Mouse (Mus musculus): ENCODE measurements at regions not wholly inside any gene's neighbourhood (a gene's known extent, or its start where the extent isn't known, plus 50 kb on each side); places are given as distances from the start of the nearest gene placed in this dataset.

DNA sequence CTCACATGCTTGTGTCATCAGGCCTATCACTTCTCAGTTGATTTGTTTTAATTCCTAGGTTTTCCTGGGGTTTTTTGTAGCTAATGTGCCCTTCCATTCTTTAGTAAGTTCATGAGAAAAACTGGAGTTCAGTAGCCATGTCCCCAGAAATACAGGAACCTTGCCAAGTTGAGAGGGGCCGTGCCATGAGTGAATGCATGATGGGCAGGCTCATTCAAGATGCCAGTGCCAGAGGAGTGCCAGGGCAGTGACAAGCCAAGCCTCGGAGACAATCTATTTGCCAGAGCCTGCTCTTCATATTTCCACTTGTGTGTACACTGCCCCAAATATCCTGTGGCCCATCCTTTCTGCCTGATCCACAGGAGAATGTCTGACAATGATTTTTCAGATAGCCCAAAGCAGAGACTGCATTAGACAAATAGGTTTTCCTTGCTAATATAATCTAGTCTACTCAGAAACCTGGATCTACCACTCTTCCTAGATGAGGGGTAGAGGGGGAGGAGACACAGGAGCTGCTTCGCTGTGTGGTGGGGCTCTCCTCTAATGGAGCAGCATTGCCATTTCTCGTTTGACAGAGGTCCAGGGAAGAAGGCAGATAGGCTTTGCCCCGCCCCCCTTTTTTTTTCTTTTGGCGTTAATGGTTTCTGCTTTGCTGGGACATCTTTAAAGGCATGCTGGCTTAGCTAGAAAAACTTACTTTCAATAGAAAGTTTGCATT is 569.5 kb upstream of the Arid1b start:
- peak; percentile 38 to 42 for DNase-seq (ENCODE audit: low spot score in 2 of 2)

DNA sequence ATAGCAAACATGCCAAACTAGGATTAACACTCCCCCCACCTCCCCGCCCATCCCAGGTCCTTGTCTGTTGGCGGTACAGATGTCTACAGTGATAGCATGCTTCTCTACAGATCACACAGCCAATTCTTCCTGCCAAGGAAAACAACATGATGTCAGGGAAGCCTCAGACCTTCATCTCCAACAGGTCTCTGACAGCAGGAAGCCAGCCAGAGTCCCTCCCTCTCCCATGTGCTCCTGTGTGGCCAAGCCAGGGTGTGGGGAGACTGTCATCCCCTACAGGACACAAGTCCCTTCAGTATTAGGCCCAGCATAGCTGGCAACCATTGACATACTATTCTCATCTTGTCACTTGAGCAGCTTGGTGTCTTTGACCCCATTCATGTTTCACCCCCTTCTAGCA is 568.8 kb upstream of the Arid1b start:
- DNase-seq (ENCODE audit: low spot score in 2 of 2) = no peak

DNA sequence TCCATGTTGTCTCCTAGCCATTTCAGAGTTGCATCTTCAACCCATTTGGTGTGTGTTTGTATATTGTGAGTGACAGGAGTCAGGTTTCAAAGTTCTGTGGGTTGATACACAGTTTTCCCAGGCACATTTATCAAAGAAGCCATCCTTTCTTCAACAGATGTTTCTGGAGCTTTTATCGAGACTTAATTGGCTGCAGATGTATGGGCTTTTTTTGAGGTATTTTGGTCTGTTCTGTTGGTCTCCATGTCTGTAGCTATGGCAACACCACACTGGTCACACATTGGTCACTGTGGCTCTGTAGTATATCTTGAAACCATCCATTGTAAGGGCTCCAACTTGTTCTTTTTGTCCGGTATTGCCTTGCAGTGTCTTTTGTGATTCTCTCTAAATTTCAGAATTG is 565.1 kb upstream of the Arid1b start:
- DNase-seq (ENCODE audit: low spot score in 2 of 2) = no peak

DNA sequence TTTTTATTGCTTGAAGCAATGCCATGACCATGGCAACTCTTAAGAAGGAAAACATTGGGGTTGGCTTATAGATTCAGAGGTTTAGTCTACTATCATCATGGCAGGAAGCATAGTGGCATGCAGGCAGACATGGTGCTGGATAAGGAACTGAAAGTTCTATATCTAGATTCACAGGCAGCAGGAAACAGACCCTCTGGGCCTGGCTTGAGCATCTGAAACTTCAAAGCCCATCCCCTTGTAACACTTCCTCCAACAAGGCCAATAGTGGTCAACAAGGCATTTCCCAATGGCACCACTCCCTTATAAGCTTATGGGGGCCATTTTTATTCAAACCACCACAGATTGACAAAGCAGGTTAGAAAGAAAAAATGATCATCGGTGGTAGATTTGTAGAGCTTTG is 548.5 kb upstream of the Arid1b start:
- no peak for DNase-seq (ENCODE audit: low spot score in 2 of 2)

DNA sequence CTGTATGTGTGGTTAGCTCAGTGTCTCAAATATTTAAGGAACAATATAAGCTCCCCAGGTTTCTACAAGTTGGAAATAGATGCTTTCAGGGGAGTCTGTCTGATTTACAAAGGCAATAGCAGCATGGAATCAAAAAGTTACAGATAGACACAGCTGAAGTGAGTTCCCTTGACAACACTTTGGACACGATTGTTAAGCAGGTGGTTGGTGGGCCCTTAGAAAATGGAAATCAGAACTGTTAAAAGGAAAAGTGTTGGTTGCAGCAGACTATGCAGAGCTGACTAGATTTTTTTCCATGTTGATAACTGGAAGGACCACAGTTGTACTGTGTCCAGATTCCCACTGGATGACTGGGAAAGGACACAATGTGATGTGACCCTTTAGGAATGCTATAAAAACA is 536.6 kb upstream of the Arid1b start:
- DNase-seq (ENCODE audit: low spot score in 2 of 2) = peak in 1 of 2 experiments; percentile 41

DNA sequence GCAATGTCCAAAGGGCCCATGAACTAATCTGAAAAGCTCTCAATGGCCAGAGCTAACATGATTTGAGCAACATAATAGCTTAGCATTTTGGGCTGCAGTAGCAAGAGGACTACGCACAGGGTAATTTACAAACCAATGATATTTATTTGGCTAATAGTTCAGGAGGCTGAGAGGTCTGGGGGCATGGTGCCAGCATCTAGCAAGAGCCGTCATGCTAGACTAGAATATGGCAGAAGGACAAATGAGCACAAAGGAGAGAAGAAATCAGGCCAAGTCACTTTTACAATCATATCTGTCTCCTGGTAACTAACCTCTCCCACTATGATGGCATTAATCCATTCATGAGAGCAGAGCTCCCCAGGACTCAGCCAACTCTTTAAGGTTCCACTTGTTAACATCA is 532.6 kb upstream of the Arid1b start:
- no peak for DNase-seq (ENCODE audit: low spot score in 2 of 2)

DNA sequence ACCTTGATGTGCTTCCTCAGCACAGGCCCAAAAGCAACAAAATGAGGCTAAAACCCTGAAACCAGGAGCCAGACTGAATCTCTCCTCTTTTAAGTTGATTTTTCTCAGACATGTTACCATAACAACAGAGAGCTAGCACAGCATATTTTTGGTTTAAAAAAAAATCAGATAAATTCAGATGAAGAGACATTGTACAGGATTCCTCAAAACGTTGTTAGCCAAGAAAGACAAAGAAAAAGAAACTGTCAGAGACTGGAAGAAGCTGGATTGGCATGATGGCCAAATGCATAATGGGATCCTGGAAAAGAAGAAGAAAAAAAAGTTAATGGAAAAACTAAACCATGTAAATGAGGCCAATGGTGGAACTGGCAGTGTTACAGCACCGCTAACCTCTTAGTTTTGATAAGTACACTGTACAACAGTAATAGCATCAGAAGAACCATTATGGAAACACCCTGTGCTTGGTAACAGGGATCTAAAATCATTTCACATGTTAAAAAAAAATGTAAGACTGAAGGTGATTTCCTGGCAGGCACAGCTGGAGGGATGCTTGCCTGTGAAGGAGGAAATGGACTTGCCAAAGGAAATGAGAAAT is 529.7 kb upstream of the Arid1b start:
- DNase-seq (ENCODE audit: low spot score in 2 of 2) = peak in 1 of 2 experiments; percentile 30

DNA sequence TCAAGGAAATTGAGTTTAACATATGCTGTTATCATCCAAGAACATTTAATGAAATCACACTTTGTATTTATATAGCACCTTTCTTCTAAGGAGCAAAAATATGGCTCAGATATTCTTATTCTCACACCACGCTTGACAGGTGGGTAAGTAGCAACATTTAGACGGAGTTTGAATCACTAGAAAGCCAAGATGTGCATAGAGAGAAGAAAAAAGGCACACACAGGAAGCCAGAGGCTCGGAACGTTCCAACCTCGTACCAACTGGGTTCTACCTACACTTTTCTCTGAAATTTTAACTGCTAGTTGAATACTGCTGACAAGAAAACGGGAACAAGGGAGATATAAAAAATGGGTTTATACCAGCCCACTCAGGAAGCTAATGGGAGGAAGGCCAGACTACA is 528.4 kb upstream of the Arid1b start:
- DNase-seq (ENCODE audit: low spot score in 2 of 2) = no peak

DNA sequence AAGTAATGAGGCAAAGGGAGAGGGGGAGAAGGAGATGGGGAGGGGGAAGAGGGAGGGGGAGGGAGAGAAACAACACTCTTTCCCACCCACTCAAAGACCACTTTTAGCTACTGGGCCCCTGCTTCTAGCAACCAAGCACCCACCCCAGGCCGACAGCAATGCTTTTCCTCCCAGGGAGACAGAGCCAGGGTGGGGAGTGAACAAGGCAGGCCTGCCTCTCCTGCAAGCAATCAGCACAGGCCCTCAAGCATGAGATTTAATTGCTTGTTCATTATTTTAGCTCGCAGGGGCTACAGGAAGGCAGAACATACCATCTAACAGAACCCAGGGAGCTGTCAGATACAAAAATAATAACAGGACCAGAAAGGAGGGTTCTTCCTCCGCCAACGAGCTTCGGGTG is 521.7 kb upstream of the Arid1b start:
- no peak for DNase-seq (ENCODE audit: low spot score in 2 of 2)

DNA sequence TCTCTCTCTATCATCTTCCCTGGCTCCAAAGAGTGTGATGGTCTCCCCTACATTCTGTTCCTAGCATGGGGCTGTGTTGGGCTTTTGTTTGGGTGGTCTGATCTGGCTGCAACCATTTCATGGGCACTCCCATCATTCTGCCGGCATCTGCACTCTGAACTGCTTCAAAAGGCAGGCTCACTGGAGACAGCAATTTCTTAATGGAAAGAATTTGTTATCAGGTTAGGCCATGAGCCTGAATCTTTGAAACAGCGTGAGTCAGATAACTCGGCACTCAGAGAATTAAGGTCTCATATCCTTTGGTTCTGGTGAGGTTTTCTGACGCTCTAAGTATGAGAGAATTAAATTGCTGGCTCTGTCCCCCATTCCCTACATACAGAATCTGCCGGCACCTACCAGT is 519.8 kb upstream of the Arid1b start:
- DNase-seq (ENCODE audit: low spot score in 2 of 2) = no peak

DNA sequence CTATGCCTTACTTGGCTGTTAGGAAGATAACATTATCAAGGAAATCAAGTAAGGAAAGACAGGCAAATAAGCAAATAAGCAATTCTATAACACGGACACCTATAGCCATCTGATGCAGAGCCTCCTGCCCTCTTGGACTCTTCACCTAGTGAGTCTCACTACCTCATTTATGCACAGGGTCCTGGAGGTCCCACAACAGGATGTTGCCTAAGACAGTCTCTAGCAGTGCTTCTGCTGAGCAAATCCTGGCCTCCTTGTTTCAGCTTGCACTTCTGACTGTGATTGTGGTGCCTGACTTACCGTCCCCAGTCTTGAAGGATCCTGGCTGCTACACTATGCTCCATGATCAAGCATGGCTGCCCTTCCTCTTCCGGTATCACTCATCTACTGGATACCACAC is 518.5 kb upstream of the Arid1b start:
- no peak for DNase-seq (ENCODE audit: low spot score in 2 of 2)

DNA sequence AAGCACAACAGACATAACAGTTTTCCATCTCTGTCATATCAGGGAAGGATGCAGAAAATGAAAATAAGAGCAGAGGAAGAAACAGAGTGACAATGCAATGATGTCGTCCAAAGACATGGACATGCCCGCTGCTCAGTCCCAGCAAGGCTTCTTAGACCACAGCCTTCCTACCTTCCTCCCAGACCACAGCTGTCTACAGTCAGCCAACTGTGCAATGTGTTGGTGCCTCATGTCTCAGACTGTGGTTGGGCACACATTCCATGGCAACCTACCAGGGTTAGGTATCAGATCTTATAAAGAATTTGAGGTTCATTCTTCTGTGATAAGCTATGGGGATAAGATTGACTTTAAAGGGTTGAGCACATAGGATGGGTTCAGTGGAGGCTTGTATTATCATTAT is 499.7 kb upstream of the Arid1b start:
- DNase-seq (ENCODE audit: low spot score in 2 of 2) = no peak

DNA sequence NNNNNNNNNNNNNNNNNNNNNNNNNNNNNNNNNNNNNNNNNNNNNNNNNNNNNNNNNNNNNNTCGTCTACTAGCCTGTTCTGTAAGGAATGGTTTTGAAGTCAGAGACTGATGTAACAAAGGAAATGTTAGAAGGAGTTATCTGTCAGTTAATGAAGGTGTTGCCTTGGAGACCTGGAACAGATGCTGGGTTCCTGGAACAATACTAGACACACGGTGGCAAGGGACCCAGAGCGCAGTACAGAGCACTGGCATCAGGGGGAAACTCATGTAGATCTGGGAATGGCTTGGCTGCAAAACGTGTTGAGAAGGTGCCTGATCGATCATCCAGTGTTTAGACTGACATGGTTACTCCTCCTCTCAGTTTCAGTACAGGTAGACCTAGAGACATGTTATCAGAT is 493.6 kb upstream of the Arid1b start:
- no peak for DNase-seq (ENCODE audit: low spot score in 2 of 2)

DNA sequence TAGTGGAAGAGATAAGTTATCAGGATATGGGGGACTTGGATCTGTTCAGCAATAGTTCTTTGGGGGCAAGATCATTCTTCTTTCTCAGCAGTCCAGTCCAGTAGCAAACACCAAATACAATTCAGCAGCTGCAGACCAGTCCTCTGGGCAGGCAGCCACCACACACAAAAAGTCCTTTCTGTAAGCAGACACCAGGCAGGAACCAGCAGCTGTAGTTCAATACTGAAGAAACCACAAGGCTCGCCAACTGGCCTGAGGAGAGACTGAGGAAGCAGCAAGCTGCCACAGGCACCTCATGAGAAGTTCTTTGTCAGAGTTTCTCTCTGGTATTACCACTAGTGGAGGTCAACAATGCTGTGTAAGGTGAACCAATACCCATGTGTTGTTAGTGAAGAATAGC is 493.1 kb upstream of the Arid1b start:
- peak; percentile 56 to 62 for DNase-seq (ENCODE audit: low spot score in 2 of 2)

DNA sequence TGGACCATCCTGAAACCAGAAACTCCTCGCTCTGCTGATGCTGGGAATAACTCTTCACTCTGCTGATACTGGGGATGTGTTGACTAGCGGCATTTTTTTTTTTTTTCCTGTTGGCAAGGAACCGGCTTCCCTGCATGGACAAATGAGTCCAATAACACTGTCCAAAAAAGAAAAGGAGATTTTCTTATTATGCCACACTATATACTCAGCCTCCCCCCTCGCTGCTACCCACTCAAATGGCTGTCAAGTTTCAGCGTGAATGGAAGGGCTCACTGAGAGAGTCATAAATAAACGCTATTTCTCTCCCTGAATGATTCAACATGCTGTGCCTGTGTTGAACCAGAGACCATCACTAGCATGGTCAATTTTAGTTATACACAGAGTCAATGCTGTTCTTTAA is 489.2 kb upstream of the Arid1b start:
- peak; percentile 30 to 36 for DNase-seq (ENCODE audit: low spot score in 2 of 2)

DNA sequence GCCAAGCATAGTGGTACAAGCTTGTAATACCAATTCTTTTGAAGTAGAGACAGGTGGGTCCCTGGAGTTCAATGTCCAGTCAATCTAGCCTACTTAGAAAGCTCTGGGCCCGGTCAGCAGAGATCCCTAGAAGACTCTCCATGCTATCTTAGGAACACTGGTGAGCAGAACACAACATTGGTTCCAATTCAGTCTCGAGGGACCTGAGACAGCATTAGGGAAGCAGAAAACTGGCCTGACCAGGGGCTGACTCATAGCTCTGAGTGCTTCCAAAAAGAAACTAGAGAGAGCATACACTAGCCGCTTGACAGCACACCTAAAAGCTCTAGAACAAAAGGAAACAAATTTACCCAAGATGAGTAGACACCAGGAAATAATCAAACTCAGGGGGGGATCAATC is 484.6 kb upstream of the Arid1b start:
- DNase-seq (ENCODE audit: low spot score in 2 of 2) = peak in 1 of 2 experiments; percentile 5

DNA sequence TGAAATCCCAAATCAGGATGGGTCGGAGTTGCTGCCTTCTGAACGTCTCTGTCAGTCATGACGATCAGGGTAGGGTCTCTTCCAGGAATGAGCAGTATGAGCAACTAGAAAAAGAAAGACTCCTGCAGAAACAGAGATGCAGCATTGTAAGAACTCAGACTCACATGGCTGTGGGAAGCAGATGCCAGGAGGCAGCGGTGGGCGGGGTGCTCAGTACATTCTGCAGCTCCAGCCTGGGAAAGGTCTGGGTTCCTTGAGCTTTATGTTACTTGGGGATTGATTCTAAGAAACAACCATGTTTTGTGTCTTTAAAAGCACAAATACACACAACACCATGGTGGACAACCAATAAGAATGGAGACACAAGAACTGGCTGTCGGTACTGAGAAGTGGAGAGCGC is 478.0 kb upstream of the Arid1b start:
- DNase-seq (ENCODE audit: low spot score in 2 of 2) = peak; percentile 61 to 64

DNA sequence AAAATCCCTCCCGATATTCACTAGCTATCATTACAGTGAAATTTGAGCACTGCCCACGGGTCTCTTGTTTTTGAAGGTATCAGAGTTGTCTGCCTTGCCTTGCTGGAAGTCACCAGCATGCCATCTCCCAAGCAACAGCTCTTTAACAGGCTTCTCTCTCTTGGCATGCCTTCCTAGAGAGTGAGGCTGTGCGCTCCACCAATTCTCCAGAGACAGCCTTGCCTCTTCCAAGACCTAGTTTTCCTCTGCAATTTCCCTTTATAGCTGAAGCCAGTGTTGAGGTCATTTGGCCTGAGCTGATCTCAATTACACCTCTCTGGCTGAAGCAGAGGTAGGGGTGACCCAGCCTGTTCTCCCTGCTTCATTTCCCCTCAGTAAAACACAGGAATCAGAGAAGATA is 477.3 kb upstream of the Arid1b start:
- peak; percentile 56 to 72 for DNase-seq (ENCODE audit: low spot score in 2 of 2)

DNA sequence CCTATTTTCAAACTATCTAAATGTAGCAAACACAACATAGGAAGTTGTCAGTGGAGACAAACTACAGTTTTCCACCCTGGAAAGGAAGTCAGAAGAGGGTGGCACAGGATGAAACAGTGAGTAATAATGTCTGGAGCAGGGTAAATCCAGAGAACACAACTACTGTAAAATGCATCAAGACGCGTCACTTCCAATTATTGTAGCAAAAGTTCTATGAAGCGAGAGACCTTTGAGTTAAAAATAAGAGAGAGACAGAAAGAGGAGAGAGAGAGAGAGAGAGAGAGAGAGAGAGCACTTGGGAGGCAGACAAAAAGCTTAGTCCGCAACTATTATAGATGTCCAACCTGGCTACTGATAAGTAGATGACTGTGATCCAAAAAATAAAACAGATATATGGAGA is 473.1 kb upstream of the Arid1b start:
- no peak for DNase-seq (ENCODE audit: low spot score in 2 of 2)

DNA sequence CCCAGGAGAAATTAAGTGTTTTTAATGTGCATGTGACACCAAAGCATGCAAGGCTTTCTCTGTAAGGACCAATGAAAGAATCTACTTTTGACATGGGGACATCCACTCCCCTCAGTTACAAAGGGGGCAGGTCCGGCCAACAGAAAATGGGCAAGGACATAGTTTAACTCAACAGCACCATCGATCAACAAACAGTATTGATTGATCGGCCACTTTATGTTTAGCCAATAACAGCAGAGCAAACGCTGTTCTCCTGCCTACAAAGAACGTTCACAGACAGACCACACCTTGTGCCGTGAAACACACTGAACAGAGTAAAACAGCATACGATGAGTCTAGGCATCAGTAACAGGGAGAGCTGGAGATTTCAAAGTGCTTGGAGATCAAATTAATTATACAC is 467.7 kb upstream of the Arid1b start:
- no peak for DNase-seq (ENCODE audit: low spot score in 2 of 2)

DNA sequence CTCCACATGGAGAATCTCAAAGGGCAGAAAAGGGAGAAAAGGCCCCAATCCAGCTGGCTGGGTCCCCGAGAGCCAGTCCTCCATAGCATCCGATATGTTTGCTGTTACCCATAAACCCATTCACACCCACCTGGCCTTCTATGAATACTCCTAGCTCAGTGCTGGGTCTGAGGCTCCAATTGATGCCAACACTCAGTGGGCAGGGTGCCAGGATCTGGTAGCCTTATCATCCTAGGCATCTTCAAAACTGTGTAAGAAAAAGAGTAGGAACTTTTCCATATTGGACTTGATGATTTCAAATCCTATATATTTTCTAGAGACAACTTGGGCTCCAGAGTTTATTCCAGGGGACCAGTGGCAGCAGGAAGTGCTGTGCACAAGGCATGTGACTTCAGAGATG is 462.0 kb upstream of the Arid1b start:
- no peak for DNase-seq (ENCODE audit: low spot score in 2 of 2)

DNA sequence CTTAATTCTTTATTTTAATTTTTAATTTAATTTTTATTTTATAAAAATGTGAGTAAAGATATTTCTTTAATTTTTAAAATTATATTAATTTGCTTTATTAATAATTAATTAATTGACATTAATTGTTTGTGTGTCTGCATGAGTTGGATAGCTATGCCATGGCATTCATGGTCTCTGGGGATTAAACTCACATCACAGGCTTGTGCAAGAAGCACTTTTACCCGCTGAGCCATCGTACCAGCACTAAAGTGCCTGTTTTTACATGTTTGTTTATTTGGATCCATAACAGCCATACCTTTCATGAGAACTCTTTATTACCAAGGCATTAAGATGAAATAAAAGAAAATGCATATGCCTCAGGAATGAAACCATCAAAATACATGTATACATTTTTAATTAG is 453.7 kb upstream of the Arid1b start:
- no peak for DNase-seq (ENCODE audit: low spot score in 2 of 2)

DNA sequence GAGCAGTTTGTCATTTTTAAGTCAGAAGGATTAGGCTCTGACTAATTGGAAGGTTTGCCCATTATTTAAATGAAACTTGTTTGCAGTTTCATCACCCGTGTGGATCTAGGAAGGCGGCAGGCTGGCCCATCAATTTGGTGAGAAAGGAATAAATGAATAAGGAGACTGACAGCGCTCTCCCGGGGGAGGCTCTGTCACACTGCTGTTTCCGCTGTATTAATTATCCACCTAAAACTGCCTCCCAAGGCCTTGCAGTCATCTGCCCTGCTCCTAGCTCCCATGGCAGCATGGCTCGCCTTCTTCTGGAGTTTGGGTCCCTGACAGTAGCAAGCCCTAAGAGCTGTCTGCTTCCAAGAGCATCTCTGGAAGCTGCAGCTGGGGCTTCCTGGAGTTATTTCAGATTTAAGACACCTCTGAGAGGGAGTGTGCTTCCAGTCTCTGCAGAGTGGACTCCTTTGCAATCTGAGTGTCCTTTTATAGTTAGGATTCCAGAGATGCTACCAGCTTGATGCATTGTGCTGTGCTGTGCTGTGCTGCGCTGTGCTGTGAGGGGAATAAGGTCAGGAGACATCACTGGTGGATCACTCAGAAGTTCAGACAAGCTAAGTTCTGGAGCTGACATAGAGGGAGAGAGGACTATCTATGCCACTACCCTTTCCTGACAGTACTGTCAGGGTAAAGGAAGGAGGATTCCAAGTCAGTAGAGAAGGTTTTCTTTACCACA is 452.9 kb upstream of the Arid1b start:
- no peak for DNase-seq (ENCODE audit: low spot score in 2 of 2)

Measured in right cerebral cortex, postnatal 10 days (tissue).